Mouse (Mus musculus): Measurements from ENCODE around the gene Cops9. TPM values are rescaled to one million over a fixed set of nuclear protein-coding genes. Genes with fewer than 3 reads are reported as not detected.

Cops9 gene
- total RNA-seq (2022): 100 to 1,000 TPM; 199 to 246 (median 216) TPM

DNA sequence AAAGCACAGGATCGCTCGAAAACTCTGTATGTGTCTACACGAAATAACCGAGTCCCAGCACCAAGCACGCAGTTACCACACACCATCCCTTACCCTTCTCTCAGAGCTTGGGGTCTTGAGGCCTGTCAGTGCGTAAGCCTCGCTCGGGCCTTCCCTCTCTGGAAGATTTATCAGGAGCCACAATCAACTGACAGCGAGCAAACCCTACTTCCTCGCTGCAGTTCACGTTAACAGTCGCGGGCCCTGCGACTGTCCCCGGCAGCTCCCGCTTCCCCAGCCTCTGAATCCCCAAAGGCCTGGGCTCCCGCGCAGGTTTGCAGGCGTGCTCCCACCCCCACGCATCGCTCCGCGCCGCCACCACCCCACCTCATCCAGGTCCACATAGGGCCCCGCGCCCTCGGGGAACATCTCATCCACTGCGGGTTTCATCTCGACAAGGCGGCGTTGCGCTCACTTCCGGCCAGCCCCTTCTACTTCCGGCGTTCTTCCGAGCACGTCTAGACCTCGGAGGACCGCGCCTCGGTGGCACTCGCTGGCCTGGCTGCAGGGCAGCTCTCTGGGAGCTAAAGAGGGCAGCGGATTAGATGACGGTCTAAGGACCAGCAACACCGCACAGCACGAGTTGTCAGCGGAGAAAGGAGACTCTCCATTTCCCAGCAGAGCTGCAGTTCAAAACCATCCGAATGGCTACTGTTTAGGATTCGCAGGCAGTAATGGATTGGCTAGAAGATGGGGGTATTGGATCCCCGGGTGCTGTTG lies at the start of gene Cops9:
TSS of gene Cops9 (minus strand) at position 472 of the 759 bp plus-strand sequence.
- peak; percentile 82 to 84 for DNase-seq (ENCODE audit: low spot score in 2 of 2)

DNA sequence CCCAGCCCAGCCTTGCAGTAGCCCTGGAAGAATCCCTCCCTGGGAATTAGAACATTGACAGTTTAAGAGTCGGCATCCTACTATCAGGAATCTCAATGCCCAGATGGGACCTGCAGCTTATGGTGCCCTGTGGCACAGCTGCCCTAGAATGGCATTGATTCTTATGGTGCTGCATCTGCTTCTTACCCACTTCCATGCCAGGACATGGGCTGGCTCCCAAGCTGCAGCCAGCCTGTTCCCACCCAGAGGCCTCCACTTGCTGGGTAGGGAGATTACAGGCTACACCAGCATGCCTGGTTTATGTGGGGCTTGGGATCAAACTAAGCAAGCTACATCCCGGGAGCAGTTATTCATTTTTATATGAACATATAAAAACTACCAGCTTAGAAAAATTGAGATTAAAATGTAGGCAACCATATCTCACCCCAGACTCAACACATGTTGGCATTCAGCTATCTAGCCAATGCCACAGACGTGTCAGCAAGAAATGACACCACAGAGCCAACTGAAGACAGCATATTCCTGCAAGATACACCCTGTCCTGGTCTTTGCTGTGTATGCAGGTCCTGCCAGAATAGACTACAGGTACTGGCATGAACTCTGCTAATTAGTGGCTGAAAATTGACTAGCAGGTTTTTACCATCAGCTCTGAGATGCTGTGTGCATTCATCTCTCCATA lies 49.5 kb upstream of the Cops9 start:
- no peak for DNase-seq (ENCODE audit: low spot score in 2 of 2)

DNA sequence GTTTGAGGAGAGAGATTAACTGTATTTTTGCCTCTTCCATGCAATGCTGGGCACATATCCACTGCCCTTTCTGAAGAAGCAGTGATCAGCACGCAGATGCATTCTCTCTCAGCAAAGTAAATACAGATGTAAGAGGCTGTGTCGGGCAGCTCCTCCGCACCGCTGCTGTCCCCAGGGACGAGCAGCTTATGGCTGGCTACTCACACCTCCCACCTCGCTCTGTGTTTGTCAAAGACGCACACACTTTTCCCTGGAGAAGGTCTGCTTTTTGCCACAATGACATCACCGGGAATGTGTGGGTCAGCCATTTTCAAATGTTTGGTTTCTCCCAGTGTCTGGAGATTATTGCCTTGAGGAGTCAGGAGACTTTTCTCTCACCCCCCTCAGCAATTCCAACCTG lies 45.2 kb upstream of the Cops9 start:
- no peak for DNase-seq (ENCODE audit: low spot score in 2 of 2)

GRCm38 (mm10) chr1:92683151-92683550 lies 41.4 kb upstream of the Cops9 start:
- peak in 1 of 2 experiments; percentile 65 for DNase-seq (ENCODE audit: low spot score in 2 of 2)

GRCm38 (mm10) chr1:92680668-92681603 lies 39.2 kb upstream of the Cops9 start:
- DNase-seq (ENCODE audit: low spot score in 2 of 2): no peak

DNA sequence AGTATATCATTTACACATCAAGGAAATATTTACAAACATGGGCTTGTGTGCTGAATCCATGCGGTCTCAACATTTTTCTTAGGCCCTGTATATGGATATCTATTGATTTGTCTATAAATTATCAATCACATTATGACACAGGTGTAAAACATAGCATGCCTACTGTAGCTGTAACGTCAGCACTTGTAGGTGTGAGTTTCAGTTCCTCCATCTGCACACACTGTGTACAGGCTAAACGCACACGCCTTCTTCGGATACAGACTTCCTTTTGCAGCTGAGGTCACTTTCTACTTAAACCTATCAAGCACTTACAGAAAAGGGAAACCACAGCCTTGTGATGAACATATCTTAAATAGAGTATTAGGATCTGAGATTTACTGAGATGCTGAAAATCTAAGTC lies 37.0 kb upstream of the Cops9 start:
- DNase-seq (ENCODE audit: low spot score in 2 of 2): no peak

DNA sequence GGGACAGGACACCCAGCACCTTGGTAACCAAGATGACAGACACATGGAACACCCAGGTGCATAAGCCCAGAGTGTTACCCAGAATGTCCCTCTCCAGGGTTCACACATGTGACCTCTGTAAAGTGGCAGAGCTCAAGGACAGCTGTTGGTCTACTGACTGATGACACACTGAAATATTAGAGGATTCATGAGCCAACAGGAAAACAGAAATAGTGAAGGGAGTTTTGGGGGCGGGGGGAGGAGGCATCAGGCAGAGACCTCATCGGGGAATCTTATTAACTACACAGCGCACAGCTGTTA lies 34.8 kb upstream of the Cops9 start:
- no peak for DNase-seq (ENCODE audit: low spot score in 2 of 2)

- peak in 1 of 2 experiments; percentile 54 for DNase-seq (ENCODE audit: low spot score in 2 of 2)
Measured at GRCm38 (mm10) chr1:92675932-92676675, 34.3 kb upstream of the Cops9 start.

DNA sequence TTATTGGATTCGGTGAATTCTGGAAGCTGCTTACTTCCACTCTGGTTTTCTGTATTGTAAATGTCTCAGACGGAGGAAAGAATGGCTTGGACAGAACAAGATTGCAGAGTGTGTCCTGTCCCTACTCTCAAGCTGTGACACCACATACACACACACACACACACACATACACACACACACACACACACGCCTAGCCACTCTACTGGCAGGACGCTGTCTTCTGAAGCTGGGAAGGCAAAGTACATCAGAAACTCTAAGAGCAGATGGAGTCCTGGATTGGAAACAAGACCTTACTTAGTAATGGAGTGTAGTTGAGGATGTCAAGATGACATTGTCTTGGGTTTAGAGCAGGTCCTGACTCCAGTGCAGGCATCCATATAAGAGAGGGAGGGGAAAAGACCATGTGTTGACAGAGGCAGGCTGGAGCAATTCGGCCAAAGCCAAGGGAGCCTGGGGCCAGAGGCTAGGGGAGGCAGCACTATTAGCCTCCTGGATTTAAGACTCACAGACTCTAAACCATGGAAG lies 31.5 kb upstream of the Cops9 start:
- no peak for DNase-seq (ENCODE audit: low spot score in 2 of 2)

DNA sequence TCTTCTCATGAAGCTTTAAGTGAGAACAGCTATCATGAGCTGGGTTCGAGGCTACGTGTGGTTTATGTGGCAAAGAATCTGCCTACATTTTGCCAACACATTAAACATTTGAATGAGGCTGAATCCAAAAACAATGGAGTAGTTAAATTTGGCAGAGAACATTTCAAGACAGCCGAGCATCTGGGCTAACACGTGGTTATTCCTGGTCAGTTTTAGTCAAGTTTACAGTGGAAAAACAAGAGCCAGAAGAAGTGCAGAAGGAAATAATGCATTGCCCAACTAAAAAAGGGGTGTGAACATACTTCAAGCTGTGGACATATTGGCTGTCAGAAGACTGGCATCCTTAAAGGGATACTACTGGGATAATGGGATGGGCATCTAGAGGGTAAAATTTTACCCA lies 29.5 kb upstream of the Cops9 start:
- no peak for DNase-seq (ENCODE audit: low spot score in 2 of 2)

GRCm38 (mm10) chr1:92669430-92669829 lies 27.6 kb upstream of the Cops9 start:
- DNase-seq (ENCODE audit: low spot score in 2 of 2): no peak

DNA sequence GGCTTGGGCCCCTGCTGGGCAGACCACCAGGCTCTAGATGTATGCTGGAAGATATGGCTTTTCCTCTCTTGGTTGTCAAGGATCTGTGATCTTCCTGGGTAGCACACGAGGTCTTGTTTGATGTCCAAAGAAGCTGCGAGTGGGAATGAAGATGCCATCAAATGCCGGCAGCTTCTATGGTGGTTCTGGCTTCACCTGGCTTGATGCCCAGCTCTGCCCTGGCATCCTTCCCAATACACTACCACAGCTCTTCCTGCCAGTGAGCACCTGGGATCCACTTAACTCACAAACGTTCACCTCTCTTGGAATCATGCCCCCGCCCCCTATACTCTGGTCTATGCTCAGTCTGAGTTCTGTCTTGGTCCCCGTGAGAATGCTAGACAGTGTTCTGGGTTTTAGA lies 25.3 kb upstream of the Cops9 start:
- DNase-seq (ENCODE audit: low spot score in 2 of 2): no peak

GRCm38 (mm10) chr1:92659392-92659791 lies 17.6 kb upstream of the Cops9 start:
- no peak for DNase-seq (ENCODE audit: low spot score in 2 of 2)

GRCm38 (mm10) chr1:92657025-92657820 lies 15.4 kb upstream of the Cops9 start:
- DNase-seq (ENCODE audit: low spot score in 2 of 2): no peak

DNA sequence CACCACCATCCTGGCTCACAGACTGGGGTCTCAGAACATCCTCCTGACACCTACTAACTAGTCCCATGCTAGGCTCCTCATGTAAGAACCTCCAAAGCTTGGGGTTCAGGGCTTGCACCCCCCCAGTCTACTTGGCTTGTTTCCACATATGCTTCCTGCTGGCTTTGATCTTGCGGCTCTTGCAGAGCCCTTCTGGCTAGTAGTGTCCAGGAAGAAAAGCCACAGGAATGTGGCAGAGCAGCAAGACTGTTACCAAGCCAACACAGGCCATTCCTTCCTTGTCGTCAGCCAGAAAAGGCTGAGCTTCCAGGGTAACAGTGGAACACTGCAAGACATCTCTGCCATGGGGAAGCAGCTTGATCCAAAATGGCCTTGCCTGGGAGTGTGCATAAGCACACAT lies 12.9 kb upstream of the Cops9 start:
- no peak for DNase-seq (ENCODE audit: low spot score in 2 of 2)

GRCm38 (mm10) chr1:92653179-92653578 lies 11.4 kb upstream of the Cops9 start:
- DNase-seq (ENCODE audit: low spot score in 2 of 2): no peak

GRCm38 (mm10) chr1:92651467-92651866 lies 9.7 kb upstream of the Cops9 start:
- DNase-seq (ENCODE audit: low spot score in 2 of 2): no peak

GRCm38 (mm10) chr1:92648673-92649072 lies 6.9 kb upstream of the Cops9 start, which contains the start of gene Otos:
Gene Otos, minus strand, starts transcription at chr1:92648841.
- DNase-seq (ENCODE audit: low spot score in 2 of 2): peak in 1 of 2 experiments; percentile 44

- no peak for DNase-seq (ENCODE audit: low spot score in 2 of 2)
Measured at GRCm38 (mm10) chr1:92648197-92648596, 6.4 kb upstream of the Cops9 start.

GRCm38 (mm10) chr1:92647752-92648151 lies 6.0 kb upstream of the Cops9 start:
- DNase-seq (ENCODE audit: low spot score in 2 of 2): peak in 1 of 2 experiments; percentile 51
